Mouse (Mus musculus): ENCODE data around the gene Olfr1197. TPM values are rescaled to one million over a fixed set of nuclear protein-coding genes. Genes with fewer than 3 reads are reported as not detected.

Olfr1197 gene
- total and polyA plus RNA-seq, 3 experiments, result not detected

- no peaks in the 10 kb centered on the region for H3K9me3 ChIP-seq (replicated peaks; ENCODE audit: insufficient read depth, low read length)
- no peak within 1 kb of the TSS for H3K27ac ChIP-seq (ENCODE audit: control insufficient read depth, low read depth, low read length)
- H3K9ac ChIP-seq (ENCODE audit: control insufficient read depth, low read depth, low read length, poor library complexity, severe bottlenecking), result no peak within 1 kb of the TSS
- H3K4me1 ChIP-seq (ENCODE audit: control insufficient read depth in 1 of 2, insufficient read depth in 2 of 2, low read length in 2 of 2), result no peaks in the 10 kb centered on the region
- H3K4me3 ChIP-seq (ENCODE audit: control insufficient read depth in 1 of 2, insufficient read depth in 1 of 2, low read depth in 2 of 2, low read length in 2 of 2), result no peak within 1 kb of the TSS
- DNase-seq (ENCODE audit: low read depth, low spot score), result no peak
- TF ChIP-seq CHD1 (IDR thresholded peaks at IDR 0.05; ENCODE audit: low read depth, low read length) (no peak), KAT2A (conservative IDR thresholded peaks at IDR 0.05; ENCODE audit: low read depth, low read length) (no peak), UBTF (IDR thresholded peaks at IDR 0.05; ENCODE audit: borderline replicate concordance, insufficient read depth, low read depth, low read length) (no peak), MAZ (IDR thresholded peaks at IDR 0.05; ENCODE audit: low read depth, low read length) (no peak), JUND (IDR thresholded peaks at IDR 0.05; ENCODE audit: low read depth, low read length) (no peak), SMC3 (IDR thresholded peaks at IDR 0.05; ENCODE audit: low read depth, low read length) (no peak), CTCF (IDR thresholded peaks at IDR 0.05 in 2 of 3, conservative IDR thresholded peaks at IDR 0.05 in 1 of 3; ENCODE audit: control insufficient read depth in 1 of 3, insufficient read depth in 1 of 3, low read depth in 2 of 3, low read length in 3 of 3, poor library complexity in 1 of 3, severe bottlenecking in 1 of 3) (no peak), EP300 (IDR thresholded peaks at IDR 0.05; ENCODE audit: low read depth in 1 of 2, low read length in 2 of 2) (no peak), TBP (IDR thresholded peaks at IDR 0.05; ENCODE audit: low read depth, low read length) (no peak), RAD21 (IDR thresholded peaks at IDR 0.05; ENCODE audit: low read depth, low read length) (no peak), POLR2A (IDR thresholded peaks at IDR 0.05; ENCODE audit: control insufficient read depth in 1 of 2, insufficient read depth in 1 of 2, low read depth in 1 of 2, low read length in 2 of 2, poor library complexity in 1 of 2) (no peak), TCF12 (IDR thresholded peaks at IDR 0.05; ENCODE audit: low read depth, low read length) (no peak), BHLHE40 (IDR thresholded peaks at IDR 0.05; ENCODE audit: borderline replicate concordance, low read depth, low read length) (no peak), MYC (IDR thresholded peaks at IDR 0.05; ENCODE audit: low read depth, low read length) (no peak), USF1 (IDR thresholded peaks at IDR 0.05; ENCODE audit: low read depth, low read length) (no peak)
- H3K79me2 ChIP-seq (ENCODE audit: control insufficient read depth, insufficient read depth, low read length, poor library complexity), result no peaks in the 10 kb centered on the region
- H3K27me3 ChIP-seq (ENCODE audit: control insufficient read depth in 1 of 2, insufficient read depth in 2 of 2, low read length in 2 of 2), result no peaks in the 10 kb centered on the region
- no peaks in the 10 kb centered on the region for H3K36me3 ChIP-seq (ENCODE audit: control insufficient read depth in 1 of 2, insufficient read depth in 2 of 2, low read length in 2 of 2)
These were observed 28.2 kb upstream of the Olfr1197 start, which contains the start of gene Olfr1199 for GRCm38 (mm10) chr2:88760369-88760768. Gene Olfr1199, minus strand, starts transcription at chr2:88760469.

DNA sequence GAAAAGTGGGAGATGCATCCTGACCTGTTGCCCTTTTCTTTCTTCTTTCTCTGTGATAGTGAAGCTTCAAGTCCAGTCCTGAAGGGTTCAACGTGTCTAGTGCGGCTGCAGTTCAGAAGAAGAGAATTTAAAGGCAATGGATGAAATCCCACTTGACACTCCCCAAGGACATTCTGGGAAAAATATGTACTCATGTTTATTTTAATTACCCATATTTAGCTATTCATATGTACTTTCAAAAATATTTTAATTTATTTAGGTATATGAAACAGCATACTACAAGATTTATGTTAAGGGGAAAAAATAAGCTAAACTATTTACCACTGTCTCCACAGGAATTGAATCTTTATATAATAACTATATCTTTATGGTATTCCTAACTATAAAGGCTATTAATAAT, 19.1 kb upstream of the Olfr1197 start, which contains the start of gene Olfr1198:
TSS of gene Olfr1198 (minus strand) at position 101 of the 400 bp plus-strand sequence.
- no peak within 1 kb of the TSS for H3K27ac ChIP-seq (ENCODE audit: control insufficient read depth, low read depth, low read length)
- no peak within 1 kb of the TSS for H3K9ac ChIP-seq (ENCODE audit: control insufficient read depth, low read depth, low read length, poor library complexity, severe bottlenecking)
- no peak within 1 kb of the TSS for H3K4me3 ChIP-seq (ENCODE audit: control insufficient read depth in 1 of 2, insufficient read depth in 1 of 2, low read depth in 2 of 2, low read length in 2 of 2)
- no peaks in the 10 kb centered on the region for H3K9me3 ChIP-seq (replicated peaks; ENCODE audit: insufficient read depth, low read length)
- no peaks in the 10 kb centered on the region for H3K4me1 ChIP-seq (ENCODE audit: control insufficient read depth in 1 of 2, insufficient read depth in 2 of 2, low read length in 2 of 2)
- H3K27me3 ChIP-seq (ENCODE audit: control insufficient read depth in 1 of 2, insufficient read depth in 2 of 2, low read length in 2 of 2), result no peaks in the 10 kb centered on the region
- no peak for TF ChIP-seq TAL1 (IDR thresholded peaks at IDR 0.05; ENCODE audit: low read length)
- no peak for TF ChIP-seq POLR2AphosphoS2 (IDR thresholded peaks at IDR 0.05; ENCODE audit: low read length)
- no peak for TF ChIP-seq MAZ (IDR thresholded peaks at IDR 0.05; ENCODE audit: low read depth, low read length)
- no peak for TF ChIP-seq RAD21 (IDR thresholded peaks at IDR 0.05; ENCODE audit: low read depth, low read length)
- TF ChIP-seq ZNF384 (IDR thresholded peaks at IDR 0.05; ENCODE audit: low read depth, low read length), result no peak
- no peaks in the 10 kb centered on the region for H3K79me2 ChIP-seq (ENCODE audit: control insufficient read depth, insufficient read depth, low read length, poor library complexity)
- no peak for DNase-seq (ENCODE audit: low read depth, low spot score)
- H3K36me3 ChIP-seq (ENCODE audit: control insufficient read depth in 1 of 2, insufficient read depth in 2 of 2, low read length in 2 of 2), result no peaks in the 10 kb centered on the region
